Mouse (Mus musculus) megakaryocyte, embryonic 14.5 days (primary cell): ENCODE results near the gene Suclg2.

Experiments
- FLI1 ChIP-seq: IDR thresholded peaks from 2 replicates; pipeline ENCODE4 v1.6.1; 2012; ENCODE audit warnings: low read length, inconsistent platforms, mixed read lengths
- GATA1 ChIP-seq: IDR thresholded peaks from 3 replicates; pipeline ENCODE4 v1.6.1; 2012; ENCODE audit warnings: mixed read lengths, low read length, inconsistent platforms, borderline replicate concordance

- TF ChIP-seq GATA1, result no peak
- TF ChIP-seq FLI1, result no peak
These were observed 69.4 kb downstream of the Suclg2 start for GRCm38 (mm10) chr6:95649123-95649663.
